Mouse (Mus musculus): ENCODE data around the gene Shank2. TPM values are rescaled to one million over a fixed set of nuclear protein-coding genes. Genes with fewer than 3 reads are reported as not detected.

The Shank2 gene
- polyA plus RNA-seq, 2 experiments = 0.59 to 0.89 TPM

DNA sequence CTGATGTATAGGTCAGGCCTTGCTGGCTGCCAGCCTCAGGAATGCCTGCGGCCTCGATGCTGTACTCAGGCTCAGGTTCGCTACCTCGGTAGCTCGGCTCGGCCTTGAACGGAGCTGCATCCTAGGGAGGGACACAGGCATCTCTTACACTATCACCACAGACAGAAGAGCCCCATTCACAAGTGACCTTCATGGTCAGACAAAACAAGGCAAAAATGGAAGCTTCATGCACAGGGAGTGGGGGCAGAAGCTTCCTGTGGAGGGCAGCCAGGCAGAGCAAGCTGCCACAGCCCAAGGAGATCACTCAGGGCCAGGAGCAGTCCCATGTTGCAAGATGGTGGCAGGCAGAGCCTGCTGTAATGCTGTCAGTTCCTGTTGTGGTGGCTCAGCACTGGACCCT is 437.1 kb downstream of the Shank2 start:
- H3K9me3 ChIP-seq (ENCODE audit: control insufficient read depth, low read length) = no peaks in the 10 kb centered on the region
- no peak for TF ChIP-seq POLR2A (IDR thresholded peaks at IDR 0.05; ENCODE audit: borderline replicate concordance, extremely low read depth, insufficient read depth, insufficient read length)

GRCm38 (mm10) chr7:144441466-144441865 is 439.7 kb downstream of the Shank2 start:
- H3K4me2 ChIP-seq (replicated peaks; ENCODE audit: low read depth, low read length, severe bottlenecking) = no peak overlapping the region
- H3K27me3 ChIP-seq (ENCODE audit: control insufficient read depth, insufficient read depth, low read length) = no peaks in the 10 kb centered on the region
- no peaks in the 10 kb centered on the region for H3K4me1 ChIP-seq (ENCODE audit: control insufficient read depth, insufficient read depth, low read length)
- H3K4me3 ChIP-seq (replicated peaks; ENCODE audit: low read length) = no peak overlapping the region
- peaks cover 94% of the 10 kb centered on the region for H3K36me3 ChIP-seq (ENCODE audit: control insufficient read depth, insufficient read depth, low read length)
- H3K27ac ChIP-seq (replicated peaks; ENCODE audit: low read depth, low read length) = no peak overlapping the region
- H3K9me3 ChIP-seq (ENCODE audit: control insufficient read depth, low read length) = no peaks in the 10 kb centered on the region
- DNase-seq (ENCODE audit: low spot score) (no peak), ATAC-seq (ENCODE audit: low FRiP score, low read depth) (no peak)
- WGBS = 93% methylated on average over 11 of the region's 11 CpGs
- H3K9ac ChIP-seq (ENCODE audit: low read depth, low read length, severe bottlenecking) = no peak overlapping the region
- TF ChIP-seq POLR2A (IDR thresholded peaks at IDR 0.05; ENCODE audit: borderline replicate concordance, extremely low read depth, insufficient read depth, insufficient read length) = no peak

More for the DNA sequence above, 437.1 kb downstream of the Shank2 start:
- no peak overlapping the region for H3K27ac ChIP-seq (replicated peaks; ENCODE audit: low read depth, low read length)
- peaks cover 81% of the 10 kb centered on the region for H3K36me3 ChIP-seq (ENCODE audit: control insufficient read depth, insufficient read depth, low read length)
- no peak overlapping the region for H3K4me3 ChIP-seq (replicated peaks; ENCODE audit: low read length)
- ATAC-seq (ENCODE audit: low FRiP score, low read depth) (no peak), DNase-seq (ENCODE audit: low spot score) (no peak)
- H3K27me3 ChIP-seq (ENCODE audit: control insufficient read depth, insufficient read depth, low read length) = no peaks in the 10 kb centered on the region
- 97% methylated on average over 7 of the region's 7 CpGs for WGBS
- H3K9ac ChIP-seq (ENCODE audit: low read depth, low read length, severe bottlenecking) = no peak overlapping the region
- no peaks in the 10 kb centered on the region for H3K4me1 ChIP-seq (ENCODE audit: control insufficient read depth, insufficient read depth, low read length)
- no peak overlapping the region for H3K4me2 ChIP-seq (replicated peaks; ENCODE audit: low read depth, low read length, severe bottlenecking)

- Histone ChIP-seq H3K4me3 (replicated peaks; ENCODE audit: low read length) (no peak overlapping the region), H3K36me3 (ENCODE audit: control insufficient read depth, insufficient read depth, low read length) (peaks cover 95% of the 10 kb centered on the region), H3K4me2 (replicated peaks; ENCODE audit: low read depth, low read length, severe bottlenecking) (no peak overlapping the region), H3K9ac (ENCODE audit: low read depth, low read length, severe bottlenecking) (no peak overlapping the region), H3K27me3 (ENCODE audit: control insufficient read depth, insufficient read depth, low read length) (no peaks in the 10 kb centered on the region), H3K4me1 (ENCODE audit: control insufficient read depth, insufficient read depth, low read length) (no peaks in the 10 kb centered on the region), H3K9me3 (ENCODE audit: control insufficient read depth, low read length) (no peaks in the 10 kb centered on the region), H3K27ac (replicated peaks; ENCODE audit: low read depth, low read length) (no peak overlapping the region)
- DNase-seq (ENCODE audit: low spot score) (no peak), ATAC-seq (ENCODE audit: low FRiP score, low read depth) (no peak)
- 93% methylated on average over 4 of the region's 4 CpGs for WGBS
- TF ChIP-seq POLR2A (IDR thresholded peaks at IDR 0.05; ENCODE audit: borderline replicate concordance, extremely low read depth, insufficient read depth, insufficient read length) = no peak
Observed at GRCm38 (mm10) chr7:144441976-144442375, 440.2 kb downstream of the Shank2 start.

DNA sequence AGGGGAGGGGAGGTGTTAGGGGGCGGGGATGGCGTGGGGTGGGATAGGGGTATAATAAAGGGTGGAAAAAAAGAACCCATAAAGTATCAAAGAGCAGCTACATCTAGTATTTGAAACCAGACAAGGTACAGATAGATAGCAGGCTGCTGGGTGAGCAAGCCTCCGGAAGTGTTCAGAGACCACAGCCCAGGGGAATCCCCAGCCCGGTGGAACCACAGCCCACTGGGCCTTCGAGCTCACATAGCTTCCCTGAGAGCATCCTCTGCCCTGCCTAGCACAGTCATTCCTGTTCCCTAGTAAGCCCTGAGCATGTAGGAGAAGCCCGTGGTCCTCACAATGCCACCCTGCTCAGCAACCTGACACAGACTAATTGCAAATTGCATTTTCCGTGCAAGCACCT is 443.1 kb downstream of the Shank2 start:
- TF ChIP-seq POLR2A (IDR thresholded peaks at IDR 0.05; ENCODE audit: borderline replicate concordance, extremely low read depth, insufficient read depth, insufficient read length) = no peak
- no peak overlapping the region for H3K4me2 ChIP-seq (replicated peaks; ENCODE audit: low read depth, low read length, severe bottlenecking)
- H3K4me1 ChIP-seq (ENCODE audit: control insufficient read depth, insufficient read depth, low read length) = no peaks in the 10 kb centered on the region
- no peak overlapping the region for H3K4me3 ChIP-seq (replicated peaks; ENCODE audit: low read length)
- H3K27me3 ChIP-seq (ENCODE audit: control insufficient read depth, insufficient read depth, low read length) = no peaks in the 10 kb centered on the region
- ATAC-seq (ENCODE audit: low FRiP score, low read depth) (no peak), DNase-seq (ENCODE audit: low spot score) (no peak)
- no peak overlapping the region for H3K27ac ChIP-seq (replicated peaks; ENCODE audit: low read depth, low read length)
- H3K9me3 ChIP-seq (ENCODE audit: control insufficient read depth, low read length) = no peaks in the 10 kb centered on the region
- peaks cover 93% of the 10 kb centered on the region for H3K36me3 ChIP-seq (ENCODE audit: control insufficient read depth, insufficient read depth, low read length)
- no peak overlapping the region for H3K9ac ChIP-seq (ENCODE audit: low read depth, low read length, severe bottlenecking)
- WGBS = 91% methylated on average over 7 of the region's 7 CpGs

GRCm38 (mm10) chr7:144447146-144447545 is 445.4 kb downstream of the Shank2 start:
- no peak for TF ChIP-seq POLR2A (IDR thresholded peaks at IDR 0.05; ENCODE audit: borderline replicate concordance, extremely low read depth, insufficient read depth, insufficient read length)
- Histone ChIP-seq H3K27ac (replicated peaks; ENCODE audit: low read depth, low read length) (no peak overlapping the region), H3K9me3 (ENCODE audit: control insufficient read depth, low read length) (no peaks in the 10 kb centered on the region), H3K4me2 (replicated peaks; ENCODE audit: low read depth, low read length, severe bottlenecking) (no peak overlapping the region), H3K4me3 (replicated peaks; ENCODE audit: low read length) (no peak overlapping the region), H3K27me3 (ENCODE audit: control insufficient read depth, insufficient read depth, low read length) (no peaks in the 10 kb centered on the region), H3K4me1 (ENCODE audit: control insufficient read depth, insufficient read depth, low read length) (no peaks in the 10 kb centered on the region), H3K36me3 (ENCODE audit: control insufficient read depth, insufficient read depth, low read length) (peaks cover 93% of the 10 kb centered on the region), H3K9ac (ENCODE audit: low read depth, low read length, severe bottlenecking) (no peak overlapping the region)
- 84% methylated on average over 3 of the region's 3 CpGs for WGBS
- DNase-seq (ENCODE audit: low spot score) (no peak), ATAC-seq (ENCODE audit: low FRiP score, low read depth) (no peak)

DNA sequence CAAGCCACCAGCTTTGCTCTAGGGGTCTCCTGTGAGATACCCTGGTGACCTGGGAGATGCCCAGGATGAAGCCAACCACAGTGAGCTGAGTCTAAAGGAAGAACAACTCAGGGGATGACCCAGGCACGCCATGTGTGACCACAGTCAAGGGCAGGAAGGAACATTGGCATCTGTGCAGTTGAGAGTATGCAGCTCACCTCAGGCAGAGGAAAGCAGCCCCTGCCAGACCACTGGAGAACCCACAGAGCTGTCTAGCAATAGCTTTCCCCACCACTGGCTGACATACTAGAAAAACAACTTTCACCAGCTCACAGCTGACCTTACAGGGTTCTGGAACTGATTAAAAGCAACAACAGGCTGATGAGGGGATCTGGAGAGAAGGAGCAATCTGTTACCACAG is 446.5 kb downstream of the Shank2 start:
- DNase-seq (ENCODE audit: low spot score) = no peak
- no peak overlapping the region for H3K9ac ChIP-seq (ENCODE audit: low read depth, low read length, severe bottlenecking)
- H3K4me1 ChIP-seq (ENCODE audit: control insufficient read depth, insufficient read depth, low read length) = no peaks in the 10 kb centered on the region
- no peak overlapping the region for H3K27ac ChIP-seq (replicated peaks; ENCODE audit: low read depth, low read length)
- no peak for ATAC-seq (ENCODE audit: low FRiP score, low read depth)
- peaks cover 95% of the 10 kb centered on the region for H3K36me3 ChIP-seq (ENCODE audit: control insufficient read depth, insufficient read depth, low read length)
- no peak overlapping the region for H3K4me3 ChIP-seq (replicated peaks; ENCODE audit: low read length)
- no peak overlapping the region for H3K4me2 ChIP-seq (replicated peaks; ENCODE audit: low read depth, low read length, severe bottlenecking)
- no peaks in the 10 kb centered on the region for H3K27me3 ChIP-seq (ENCODE audit: control insufficient read depth, insufficient read depth, low read length)
- H3K9me3 ChIP-seq (ENCODE audit: control insufficient read depth, low read length) = no peaks in the 10 kb centered on the region
- WGBS = 88% methylated on average over 1 of the region's 1 CpGs
- TF ChIP-seq POLR2A (IDR thresholded peaks at IDR 0.05; ENCODE audit: borderline replicate concordance, extremely low read depth, insufficient read depth, insufficient read length) = no peak

Measured in limb, embryonic 14.5 days (tissue).